Mouse (Mus musculus) CH12.LX (cell line): Measurements from ENCODE around the gene Gm49403. TPM values are rescaled to one million over a fixed set of nuclear protein-coding genes. Genes with fewer than 3 reads are reported as not detected.

ENCODE experiments used
- DNase-seq: peaks from one replicate; pipeline ENCODE4 v3.0.0-alpha.2; 2013; ENCODE audit errors: extremely low read depth
- H3K27ac ChIP-seq: 2 replicates; pipeline ENCODE4 v1.5.1; 2012; ENCODE audit warnings: low read depth, mild to moderate bottlenecking, control low read depth, moderate library complexity; ENCODE audit not compliant: insufficient read depth
- H3K27me3 ChIP-seq: replicated peaks from 2 replicates; pipeline ENCODE3; 2012; ENCODE audit warnings: inconsistent platforms
- H3K36me3 ChIP-seq, 2 experiments: replicated peaks in 1 of 2; 2 replicates each; pipeline versions ENCODE3 to v1.6.1; 2012; ENCODE audit warnings: inconsistent platforms in 1 of 2, low read length in 1 of 2, mild to moderate bottlenecking in 1 of 2, mixed read lengths in 1 of 2, moderate library complexity in 1 of 2; ENCODE audit not compliant: control insufficient read depth in 1 of 2, insufficient read depth in 1 of 2
- H3K4me1 ChIP-seq, 2 experiments: 2 replicates each; pipeline ENCODE4 v1.6.1; 2012; ENCODE audit warnings: inconsistent platforms in 1 of 2, moderate library complexity in 1 of 2; ENCODE audit not compliant: insufficient read depth in 2 of 2, control insufficient read depth in 1 of 2
- H3K4me2 ChIP-seq: 2 replicates; pipeline ENCODE4 v1.6.1; 2012; ENCODE audit warnings: low read depth, mild to moderate bottlenecking, control low read depth; ENCODE audit not compliant: poor library complexity, insufficient read depth, severe bottlenecking
- H3K4me3 ChIP-seq, 3 experiments: fragments of 150-350 bp in 1 of 3; sonication (generic) in 1 of 3; replicated peaks in 1 of 3; 2 replicates each; pipeline versions ENCODE3 to v1.5.1; 2011 to 2012; ENCODE audit warnings: low read depth in 2 of 3, low read length in 2 of 3, mild to moderate bottlenecking in 2 of 3, moderate library complexity in 2 of 3, control low read depth in 1 of 3, improper control_type of control experiment in 1 of 3, inconsistent platforms in 1 of 3, mixed read lengths in 1 of 3; ENCODE audit not compliant: poor library complexity in 1 of 3
- H3K79me2 ChIP-seq: replicated peaks from 2 replicates; pipeline ENCODE4 v1.6.1; 2012; ENCODE audit warnings: mild to moderate bottlenecking, moderate library complexity; ENCODE audit not compliant: control insufficient read depth, poor library complexity, insufficient read depth, severe bottlenecking; ENCODE audit errors: extremely low read depth
- H3K9ac ChIP-seq: 2 replicates; pipeline ENCODE4 v1.6.1; 2012; ENCODE audit warnings: low read depth, mild to moderate bottlenecking, control low read depth, moderate library complexity; ENCODE audit not compliant: insufficient read depth
- H3K9me3 ChIP-seq: replicated peaks from 2 replicates; pipeline ENCODE3; 2012; ENCODE audit warnings: low read length, inconsistent platforms, mixed read lengths
- BHLHE40 ChIP-seq: IDR thresholded peaks from 2 replicates; pipeline ENCODE4 v1.6.1; 2011; ENCODE audit warnings: mild to moderate bottlenecking, low read depth, low read length, improper control_type of control experiment
- CHD1 ChIP-seq: IDR thresholded peaks from 2 replicates; pipeline ENCODE4 v1.6.1; 2012; ENCODE audit warnings: low read depth, low read length, improper control_type of control experiment, inconsistent platforms
- CTCF ChIP-seq, 2 experiments: IDR thresholded peaks in 1 of 2; conservative IDR thresholded peaks in 1 of 2; 2 replicates each; pipeline ENCODE4 v1.5.1; 2011 to 2012; ENCODE audit warnings: low read depth in 2 of 2, low read length in 2 of 2, improper control_type of control experiment in 1 of 2, inconsistent platforms in 1 of 2, mild to moderate bottlenecking in 1 of 2, moderate library complexity in 1 of 2
- E2F4 ChIP-seq: IDR thresholded peaks from 2 replicates; pipeline ENCODE4 v1.6.1; 2011; ENCODE audit warnings: low read depth, low read length, improper control_type of control experiment; ENCODE audit not compliant: insufficient replicate concordance
- ELF1 ChIP-seq: IDR thresholded peaks from 2 replicates; pipeline ENCODE4 v1.6.1; 2014; ENCODE audit warnings: low read depth, mild to moderate bottlenecking, inconsistent platforms, low read length, improper control_type of control experiment
- GABPA ChIP-seq: IDR thresholded peaks from 2 replicates; pipeline ENCODE4 v1.6.1; 2012; ENCODE audit warnings: low read depth, low read length, improper control_type of control experiment, inconsistent platforms; ENCODE audit not compliant: insufficient replicate concordance
- HCFC1 ChIP-seq: IDR thresholded peaks from 2 replicates; pipeline ENCODE4 v1.6.1; 2012; ENCODE audit warnings: low read depth, mild to moderate bottlenecking, inconsistent platforms, low read length, improper control_type of control experiment
- IRF4 ChIP-seq: IDR thresholded peaks from 2 replicates; pipeline ENCODE4 v1.6.1; 2014; ENCODE audit warnings: low read depth, mild to moderate bottlenecking, inconsistent platforms, low read length, improper control_type of control experiment
- KAT2A ChIP-seq: IDR thresholded peaks from 2 replicates; pipeline ENCODE4 v1.6.1; 2012; ENCODE audit warnings: low read length, improper control_type of control experiment, inconsistent platforms; ENCODE audit not compliant: insufficient replicate concordance
- MAX ChIP-seq: IDR thresholded peaks from 2 replicates; pipeline ENCODE4 v1.6.1; 2011; ENCODE audit warnings: low read length, improper control_type of control experiment
- MAZ ChIP-seq: IDR thresholded peaks from 2 replicates; pipeline ENCODE4 v1.6.1; 2012; ENCODE audit warnings: low read depth, mild to moderate bottlenecking, inconsistent platforms, low read length, improper control_type of control experiment, moderate library complexity
- MEF2A ChIP-seq: IDR thresholded peaks from 2 replicates; pipeline ENCODE4 v1.6.1; 2014; ENCODE audit warnings: low read depth, mild to moderate bottlenecking, inconsistent platforms, low read length, improper control_type of control experiment, borderline replicate concordance
- NRF1 ChIP-seq: IDR thresholded peaks from 2 replicates; pipeline ENCODE4 v1.6.1; 2014; ENCODE audit warnings: low read depth, mild to moderate bottlenecking, inconsistent platforms, low read length, improper control_type of control experiment, moderate library complexity
- POLR2A ChIP-seq: IDR thresholded peaks from 2 replicates; pipeline ENCODE4 v1.6.1; 2011; ENCODE audit warnings: low read depth, mild to moderate bottlenecking, improper control_type of control experiment, low read length
- TBP ChIP-seq: conservative IDR thresholded peaks from 2 replicates; pipeline ENCODE4 v1.6.1; 2011; ENCODE audit warnings: low read depth, low read length, improper control_type of control experiment
- TCF12 ChIP-seq: IDR thresholded peaks from 2 replicates; pipeline ENCODE4 v1.6.1; 2014; ENCODE audit warnings: low read depth, mild to moderate bottlenecking, inconsistent platforms, low read length, improper control_type of control experiment
- ZC3H11A ChIP-seq: IDR thresholded peaks from 2 replicates; pipeline ENCODE4 v1.6.1; 2012; ENCODE audit warnings: low read depth, mild to moderate bottlenecking, inconsistent platforms, low read length, improper control_type of control experiment
- ZMIZ1 ChIP-seq: IDR thresholded peaks from 2 replicates; pipeline ENCODE4 v1.6.1; 2012; ENCODE audit warnings: low read depth, mild to moderate bottlenecking, inconsistent platforms, low read length, improper control_type of control experiment
- ZNF384 ChIP-seq: IDR thresholded peaks from 2 replicates; pipeline ENCODE4 v1.6.1; 2012; ENCODE audit warnings: low read depth, low read length, improper control_type of control experiment, inconsistent platforms
- dilution Hi-C: fragments of 300-500 bp; cut with MboI; formaldehyde crosslinking; loops from 2 replicates; pipeline ENCODE4 v1.14.3; 2020; ENCODE audit warnings: low sequenced_read_pairs; ENCODE audit not compliant: extremely low pct_unique_long_range_greater_than_20kb, extremely low pct_ligation_motif_present
- in situ Hi-C: fragments of 300-500 bp; cut with MboI; formaldehyde crosslinking; loops from 3 replicates; pipeline ENCODE4 v1.14.3; 2019; ENCODE audit warnings: low sequenced_read_pairs, low pct_ligation_motif_present, low pct_unique_long_range_greater_than_20kb, mixed read lengths
- polyA plus RNA-seq: library from polyadenylated mRNA; unstranded; fragments of >175 nt; gene quantifications from 2 replicates; pipeline ENCODE4 v1.2.1, GENCODE M21; 2012; ENCODE audit warnings: low read depth; ENCODE audit not compliant: insufficient read length
- total RNA-seq, 2 experiments: library from RNA; depleted of rRNA; stranded (reverse); fragments of 300-350 nt in 1 of 2; fragments of >200 nt in 1 of 2; gene quantifications; 2 replicates each; pipeline ENCODE4 v1.2.3; 2012 to 2014

Gene Gm49403
- total and polyA plus RNA-seq, 3 experiments, result not detected

GRCm38 (mm10) chr19:8930117-8930516 is 46.4 kb downstream of the Gm49403 start:
- Histone ChIP-seq H3K27me3 (no peaks in the 10 kb centered on the region), H3K9ac (peak overlapping the region; percentile 83), H3K4me1 (peaks cover 12 to 31% of the 10 kb centered on the region in 2 experiments; a peak in 3 of 4 replicates), H3K4me2 (peak overlapping the region; percentile 76), H3K36me3 (peaks cover 42 to 78% of the 10 kb centered on the region in 2 experiments), H3K79me2 (peaks cover 6% of the 10 kb centered on the region; the same call in 1 of the 2 replicates), H3K27ac (peak overlapping the region; percentile 75), H3K4me3 (peak overlapping the region; percentile 80 to 93 (median 89)), H3K9me3 (no peaks in the 10 kb centered on the region)
- TF ChIP-seq ZNF384, result no peak
- TF ChIP-seq MAX, result no peak
- no peak for TF ChIP-seq HCFC1
- no peak for TF ChIP-seq ZMIZ1
- no peak for TF ChIP-seq MAZ
- in situ Hi-C loops, result no loop called here
- dilution Hi-C loops, result no loop called here
- no peak for DNase-seq

DNA sequence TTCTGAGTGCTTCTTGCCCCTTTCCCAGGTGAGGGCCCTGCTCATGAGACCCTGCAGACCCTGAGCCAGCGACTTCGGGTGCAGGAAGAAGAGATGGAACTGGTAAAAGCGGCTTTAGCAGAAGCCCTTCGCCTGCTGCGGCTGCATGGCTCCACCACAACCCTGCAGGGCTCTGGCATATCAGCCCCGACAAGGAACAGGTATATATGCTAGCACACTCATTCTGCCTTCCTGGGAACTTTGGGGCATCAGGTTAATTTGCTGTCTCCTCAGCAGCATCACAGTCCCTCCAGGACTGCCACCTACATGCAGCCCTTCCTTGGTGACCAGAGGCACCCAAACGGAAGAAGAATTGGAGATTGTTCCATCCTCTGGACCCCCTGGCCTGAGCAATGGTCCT is 47.0 kb downstream of the Gm49403 start:
- Histone ChIP-seq H3K27me3 (no peaks in the 10 kb centered on the region), H3K36me3 (peaks cover 40 to 78% of the 10 kb centered on the region in 2 experiments)

DNA sequence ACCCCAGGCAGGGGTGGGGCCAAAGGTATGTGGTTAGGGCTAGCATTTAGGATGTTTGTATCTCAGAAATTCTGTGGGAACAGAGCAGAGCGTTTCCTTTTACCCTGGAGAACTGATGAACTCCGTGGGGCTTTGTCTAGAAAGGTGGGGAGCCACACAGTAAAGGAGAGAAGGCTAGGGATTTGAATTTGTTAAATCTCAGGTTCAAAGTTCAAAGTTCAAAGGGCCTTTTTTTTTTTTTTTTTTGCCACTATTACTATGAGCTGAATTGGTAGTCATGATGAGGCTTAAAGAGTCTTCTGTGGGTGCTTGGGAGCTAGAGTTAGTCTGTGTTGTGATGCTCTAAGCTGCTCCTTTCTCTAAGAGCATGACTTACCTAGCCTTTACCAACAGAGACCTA is 53.0 kb downstream of the Gm49403 start:
- in situ Hi-C loops (loop anchor here (5.0 kb wide), 1 partner anchor 39 kb away; the partner anchor contains the start of gene Ganab), dilution Hi-C loops (no loop called here)
- Histone ChIP-seq H3K4me3 (no peak overlapping the region), H3K4me2 (no peak overlapping the region), H3K9ac (no peak overlapping the region)
- no peak for DNase-seq
- TF ChIP-seq MEF2A, result no peak
- no peak for TF ChIP-seq TCF12
- TF ChIP-seq CHD1, result no peak
- TF ChIP-seq POLR2A, result no peak
- no peak for TF ChIP-seq BHLHE40
- no peak for TF ChIP-seq NRF1
- TF ChIP-seq ELF1, result no peak
- no peak for TF ChIP-seq E2F4
- TF ChIP-seq IRF4, result no peak
- no peak for TF ChIP-seq HCFC1
- no peak for TF ChIP-seq GABPA
- TF ChIP-seq TBP, result no peak
- TF ChIP-seq CTCF (conservative IDR thresholded peaks at IDR 0.05 in 1 of 2, IDR thresholded peaks at IDR 0.05 in 1 of 2; ENCODE audit: low read depth in 2 of 2, low read length in 2 of 2), result no peak
- TF ChIP-seq, all 38 proteins: peak for 0
- H3K27ac ChIP-seq, result no peak overlapping the region
- no peaks in the 10 kb centered on the region for H3K9me3 ChIP-seq
- H3K79me2 ChIP-seq, result no peaks in the 10 kb centered on the region; the same call in 1 of the 2 replicates
- peaks cover 58 to 84% of the 10 kb centered on the region in 2 experiments for H3K36me3 ChIP-seq
- H3K27me3 ChIP-seq, result no peaks in the 10 kb centered on the region
- peaks cover 11 to 24% of the 10 kb centered on the region in 2 experiments for H3K4me1 ChIP-seq

More for the DNA sequence above, 47.0 kb downstream of the Gm49403 start:
- no peak for DNase-seq
- dilution Hi-C loops, result no loop called here
- Histone ChIP-seq H3K4me3 (peak overlapping the region in 2 of 3 experiments; percentile 80 to 89), H3K9me3 (no peaks in the 10 kb centered on the region), H3K9ac (peak overlapping the region; percentile 83; the same call in 1 of the 2 replicates), H3K27ac (no peak overlapping the region), H3K4me2 (peak overlapping the region; percentile 76), H3K4me1 (peaks cover 12 to 31% of the 10 kb centered on the region in 2 experiments; a peak in 3 of 4 replicates), H3K79me2 (peaks cover 6% of the 10 kb centered on the region; the same call in 1 of the 2 replicates)
- TF ChIP-seq IRF4 (no peak), KAT2A (no peak), TCF12 (no peak), ZC3H11A (no peak)
- in situ Hi-C loops, result no loop called here
